Mouse (Mus musculus) brain, embryonic 14.5 days (tissue): ENCODE results near the gene Ube2cbp.

Experiments
- CTCF ChIP-seq: fragments of 200-500 bp; IDR thresholded peaks from 2 replicates; pipeline ENCODE4 v1.5.1; 2012; ENCODE audit warnings: inconsistent platforms, mild to moderate bottlenecking, moderate library complexity, borderline replicate concordance; ENCODE audit not compliant: insufficient read depth, insufficient read length; ENCODE audit errors: extremely low read depth
- POLR2A ChIP-seq: fragments of 200-500 bp; IDR thresholded peaks from 2 replicates; pipeline ENCODE4 v1.6.1; 2012; ENCODE audit warnings: mild to moderate bottlenecking, inconsistent platforms, borderline replicate concordance; ENCODE audit not compliant: poor library complexity, insufficient read depth, insufficient read length, severe bottlenecking; ENCODE audit errors: extremely low read depth

DNA sequence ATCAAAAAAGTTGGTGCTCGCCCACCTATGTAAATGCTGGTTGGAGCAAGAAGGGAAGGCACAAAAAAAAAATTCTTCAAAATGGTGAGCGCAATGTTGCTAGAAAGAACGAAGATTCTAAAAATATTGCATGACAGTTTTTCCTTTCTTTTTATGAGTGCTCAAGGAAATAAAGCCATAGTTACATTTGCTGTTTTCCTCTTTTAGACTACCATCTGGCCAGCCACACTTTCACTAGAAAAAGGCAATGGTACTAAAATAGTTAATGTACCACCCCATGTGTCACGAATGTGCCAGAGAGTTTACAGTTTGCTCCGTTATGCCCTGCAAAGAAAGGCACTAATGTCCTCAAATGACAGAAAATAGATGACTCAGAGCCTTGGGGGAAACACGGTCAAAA lies 45.4 kb downstream of the Ube2cbp start:
- TF ChIP-seq CTCF (no peak), POLR2A (no peak)
